Mouse (Mus musculus) G1E (cell line): ENCODE results near the gene Bag1. TPM values are rescaled to one million over a fixed set of nuclear protein-coding genes. Genes with fewer than 3 reads are reported as not detected.
A peak's percentile ranks its signal among the peaks of the same experiment; 100 is the strongest.

Experiments used
- ATAC-seq: 2 replicates; pipeline ENCODE4 v1.8.0; 2016; ENCODE audit warnings: mild to moderate bottlenecking; ENCODE audit not compliant: insufficient number of reproducible peaks, poor library complexity, low FRiP score, severe bottlenecking; ENCODE audit errors: extremely low read depth
- DNase-seq: peaks from one replicate; pipeline ENCODE4 v3.0.0; 2012; ENCODE audit warnings: low spot score
- H3K27me3 ChIP-seq: 2 replicates; pipeline ENCODE4 v1.6.1; 2012; ENCODE audit warnings: mild to moderate bottlenecking, low read length, inconsistent platforms; ENCODE audit not compliant: insufficient read depth
- H3K36me3 ChIP-seq: replicated peaks from 2 replicates; pipeline ENCODE3; 2012; ENCODE audit warnings: mild to moderate bottlenecking, inconsistent platforms
- H3K4me1 ChIP-seq: 2 replicates; pipeline ENCODE4 v1.6.1; 2012; ENCODE audit warnings: low read depth, low read length, inconsistent platforms, mixed read lengths; ENCODE audit not compliant: insufficient read depth
- H3K4me3 ChIP-seq: 2 replicates; pipeline ENCODE4 v1.5.1; 2012; ENCODE audit warnings: low read depth, mild to moderate bottlenecking, inconsistent platforms, low read length, moderate library complexity, mixed read lengths
- H3K9me3 ChIP-seq: replicated peaks from 2 replicates; pipeline ENCODE4 v1.6.1; 2012; ENCODE audit warnings: inconsistent platforms
- CTCF ChIP-seq: IDR thresholded peaks from 2 replicates; pipeline ENCODE4 v1.5.1; 2012; ENCODE audit warnings: low read depth, low read length, inconsistent platforms, mixed read lengths
- GATA1 ChIP-seq: IDR thresholded peaks from 2 replicates; pipeline ENCODE4 v1.6.1; 2012; ENCODE audit warnings: borderline replicate concordance, low read length, inconsistent platforms, mixed read lengths
- GATA2 ChIP-seq: IDR thresholded peaks from 2 replicates; pipeline ENCODE4 v1.6.1; 2012; ENCODE audit warnings: low read depth, low read length, inconsistent platforms, borderline replicate concordance
- POLR2AphosphoS5 ChIP-seq: IDR thresholded peaks from 2 replicates; pipeline ENCODE4 v1.6.1; 2012; ENCODE audit warnings: low read depth, low read length, inconsistent platforms; ENCODE audit not compliant: insufficient replicate concordance
- TAL1 ChIP-seq: conservative IDR thresholded peaks from 2 replicates; pipeline ENCODE4 v1.6.1; 2012; ENCODE audit warnings: low read depth, low read length, inconsistent platforms, mixed read lengths
- polyA plus RNA-seq: library from polyadenylated mRNA; stranded (reverse); fragments of >175 nt; gene quantifications from 2 replicates; pipeline ENCODE4 v1.2.3, GENCODE M21; 2012
- total RNA-seq, 2 experiments: library from RNA; stranded (forward) in 1 of 2; stranded (reverse) in 1 of 2; fragments of 200-1000 nt in 1 of 2; fragments of >200 nt in 1 of 2; fragmentation: Nextera tagmentation in 1 of 2; gene quantifications; 2 replicates each; pipeline ENCODE4 v1.2.3; 2014 to 2017

Gene Bag1
- total and polyA plus RNA-seq, 3 experiments, result 75.6 to 257 (median 233) TPM

DNA sequence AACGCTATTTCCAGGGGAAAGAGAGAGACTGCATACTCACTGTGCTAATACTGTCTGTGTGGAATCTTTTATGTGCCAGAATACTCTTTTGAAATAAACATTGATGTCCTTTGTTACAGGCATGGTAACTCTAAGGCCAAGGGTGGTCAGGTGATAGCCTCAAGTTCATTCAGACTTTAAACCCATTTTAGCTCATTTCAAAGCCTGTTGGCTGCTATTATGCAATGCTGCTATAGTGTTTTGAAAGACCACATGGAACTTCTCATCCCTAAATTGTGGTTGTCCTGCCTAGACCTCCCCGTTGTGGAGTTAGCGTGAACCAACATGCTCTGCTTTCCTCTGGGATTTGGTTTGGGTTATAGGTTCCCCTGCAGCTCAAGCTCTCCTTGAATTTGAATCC lies 27.6 kb upstream of the Bag1 start:
- no peak for TF ChIP-seq GATA1
- no peak for TF ChIP-seq GATA2
- TF ChIP-seq CTCF, result no peak
- TF ChIP-seq TAL1, result no peak
- TF ChIP-seq POLR2AphosphoS5, result no peak

DNA sequence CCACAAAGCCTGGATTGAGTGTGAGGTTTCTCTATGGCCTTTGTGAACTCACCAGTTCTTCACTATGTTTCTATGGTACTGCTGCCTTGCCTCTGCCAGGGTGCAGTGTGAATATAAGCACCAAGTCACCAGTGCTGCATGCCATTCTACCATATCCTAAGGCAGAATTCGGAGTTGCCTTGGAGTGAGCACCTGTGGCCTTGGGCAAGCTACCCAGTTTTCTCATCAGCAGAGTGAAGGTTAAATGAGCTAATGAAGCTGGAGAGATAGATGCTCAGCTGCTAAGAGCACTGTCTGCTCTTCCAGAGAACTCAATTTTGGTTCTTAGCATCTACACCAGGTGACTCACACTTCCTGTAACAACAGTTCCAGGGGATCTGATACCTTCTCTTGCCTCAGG lies 25.9 kb upstream of the Bag1 start:
- Histone ChIP-seq H3K9me3 (no peaks in the 10 kb centered on the region), H3K27me3 (no peaks in the 10 kb centered on the region), H3K36me3 (peaks cover 71% of the 10 kb centered on the region), H3K4me1 (peaks cover 67% of the 10 kb centered on the region), H3K4me3 (no peak overlapping the region)
- no peak for TF ChIP-seq GATA2
- TF ChIP-seq TAL1, result no peak
- no peak for TF ChIP-seq CTCF
- no peak for TF ChIP-seq POLR2AphosphoS5
- TF ChIP-seq GATA1, result no peak
- no peak for ATAC-seq
- no peak for DNase-seq

More for the DNA sequence above, 27.6 kb upstream of the Bag1 start:
- Histone ChIP-seq H3K27me3 (no peaks in the 10 kb centered on the region), H3K36me3 (peaks cover 82% of the 10 kb centered on the region), H3K9me3 (no peaks in the 10 kb centered on the region), H3K4me3 (no peak overlapping the region), H3K4me1 (peaks cover 66% of the 10 kb centered on the region)
- ATAC-seq (no peak), DNase-seq (no peak)

GRCm38 (mm10) chr4:40971744-40972143 lies 23.6 kb upstream of the Bag1 start:
- peaks cover 64% of the 10 kb centered on the region for H3K36me3 ChIP-seq
- H3K9me3 ChIP-seq, result no peaks in the 10 kb centered on the region
- H3K27me3 ChIP-seq, result no peaks in the 10 kb centered on the region
- peak; percentile 43 for DNase-seq
- peak; percentile 12; the same call in 1 of the 2 replicates for ATAC-seq
- H3K4me1 ChIP-seq, result peaks cover 49% of the 10 kb centered on the region
- H3K4me3 ChIP-seq, result peak overlapping the region; percentile 99
- TF ChIP-seq CTCF (peak; percentile 76), GATA2 (no peak)

- ATAC-seq, result peak; percentile 75
- peaks cover 47% of the 10 kb centered on the region for H3K4me1 ChIP-seq
- H3K27me3 ChIP-seq, result no peaks in the 10 kb centered on the region
- TF ChIP-seq GATA2 (no peak), TAL1 (no peak), GATA1 (no peak), POLR2AphosphoS5 (no peak)
- H3K9me3 ChIP-seq, result no peaks in the 10 kb centered on the region
- DNase-seq, result peak; percentile 92
- peaks cover 64% of the 10 kb centered on the region for H3K36me3 ChIP-seq
- H3K4me3 ChIP-seq, result peak within 1 kb of the TSS; percentile 99
These were observed 23.0 kb upstream of the Bag1 start, which contains the start of gene Nfx1 for GRCm38 (mm10) chr4:40970842-40971701. Gene Nfx1, plus strand, starts transcription at chr4:40970906.

DNA sequence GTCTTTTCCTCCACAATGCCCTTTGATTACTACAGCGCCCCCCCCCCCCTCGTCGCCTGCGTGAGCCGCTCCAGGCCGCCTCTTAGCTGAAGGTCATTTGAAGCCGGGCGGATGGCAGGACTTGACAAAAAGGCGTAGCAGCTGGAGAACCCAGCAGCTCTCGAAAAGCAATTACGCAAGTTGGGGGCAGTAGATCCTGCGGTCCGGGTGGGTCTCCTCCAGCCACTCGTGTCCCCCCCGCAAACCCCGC lies 22.4 kb upstream of the Bag1 start:
- DNase-seq (no peak), ATAC-seq (peak; percentile 11; the same call in 1 of the 2 replicates)
- H3K9me3 ChIP-seq, result no peaks in the 10 kb centered on the region
- H3K36me3 ChIP-seq, result peaks cover 64% of the 10 kb centered on the region
- no peaks in the 10 kb centered on the region for H3K27me3 ChIP-seq
- peak overlapping the region; percentile 99 for H3K4me3 ChIP-seq
- TF ChIP-seq GATA1, result no peak
- no peak for TF ChIP-seq POLR2AphosphoS5
- no peak for TF ChIP-seq TAL1
- TF ChIP-seq GATA2, result no peak
- TF ChIP-seq CTCF, result no peak
- peaks cover 43% of the 10 kb centered on the region for H3K4me1 ChIP-seq

DNA sequence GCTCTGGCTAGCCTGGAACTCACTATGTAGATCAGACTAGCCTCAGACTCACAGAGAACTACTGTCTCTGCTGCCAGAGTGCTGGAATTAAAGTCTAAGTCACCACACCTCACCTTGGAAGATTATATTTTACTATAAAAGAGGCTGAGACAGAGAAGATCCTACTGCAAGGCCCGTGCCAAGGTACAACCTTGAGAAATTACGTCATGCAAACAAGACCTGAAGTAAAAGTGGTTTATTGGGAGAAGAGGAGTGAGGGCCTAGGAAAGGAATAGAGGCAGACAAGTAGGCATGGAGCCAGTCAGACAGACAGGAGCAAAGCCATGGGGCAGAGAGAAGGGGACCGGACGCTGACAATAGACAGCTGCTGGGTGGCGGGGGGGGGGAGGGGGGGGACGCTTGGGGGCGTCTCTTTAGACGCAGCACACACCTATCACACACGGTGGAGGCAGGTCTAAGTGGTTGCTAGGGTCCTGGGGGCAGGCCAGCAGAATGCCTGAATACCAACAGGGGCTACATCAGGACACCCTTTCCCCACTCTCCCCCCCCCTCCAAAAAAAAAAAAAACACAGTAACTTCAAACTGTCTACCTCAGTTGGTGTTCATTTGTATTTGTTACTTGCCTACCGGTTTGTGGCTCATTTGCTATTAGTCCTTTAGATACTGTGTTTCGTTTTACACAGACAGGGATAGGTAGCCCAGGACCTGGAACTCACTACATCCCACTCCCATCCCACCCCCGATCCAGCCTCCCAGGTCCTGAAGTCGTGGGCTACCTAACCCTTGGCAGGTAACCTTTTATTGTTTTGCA lies 21.9 kb upstream of the Bag1 start:
- ATAC-seq (no peak), DNase-seq (peak; percentile 14)
- Histone ChIP-seq H3K9me3 (no peaks in the 10 kb centered on the region), H3K27me3 (no peaks in the 10 kb centered on the region), H3K4me1 (peaks cover 39% of the 10 kb centered on the region), H3K36me3 (peaks cover 64% of the 10 kb centered on the region), H3K4me3 (peak overlapping the region; percentile 99)
- TF ChIP-seq POLR2AphosphoS5 (no peak), GATA1 (no peak), TAL1 (no peak), GATA2 (no peak), CTCF (no peak)
